Comparison of ENCODE assay signal across 8 mouse cellular contexts in the genomic region with DNA sequence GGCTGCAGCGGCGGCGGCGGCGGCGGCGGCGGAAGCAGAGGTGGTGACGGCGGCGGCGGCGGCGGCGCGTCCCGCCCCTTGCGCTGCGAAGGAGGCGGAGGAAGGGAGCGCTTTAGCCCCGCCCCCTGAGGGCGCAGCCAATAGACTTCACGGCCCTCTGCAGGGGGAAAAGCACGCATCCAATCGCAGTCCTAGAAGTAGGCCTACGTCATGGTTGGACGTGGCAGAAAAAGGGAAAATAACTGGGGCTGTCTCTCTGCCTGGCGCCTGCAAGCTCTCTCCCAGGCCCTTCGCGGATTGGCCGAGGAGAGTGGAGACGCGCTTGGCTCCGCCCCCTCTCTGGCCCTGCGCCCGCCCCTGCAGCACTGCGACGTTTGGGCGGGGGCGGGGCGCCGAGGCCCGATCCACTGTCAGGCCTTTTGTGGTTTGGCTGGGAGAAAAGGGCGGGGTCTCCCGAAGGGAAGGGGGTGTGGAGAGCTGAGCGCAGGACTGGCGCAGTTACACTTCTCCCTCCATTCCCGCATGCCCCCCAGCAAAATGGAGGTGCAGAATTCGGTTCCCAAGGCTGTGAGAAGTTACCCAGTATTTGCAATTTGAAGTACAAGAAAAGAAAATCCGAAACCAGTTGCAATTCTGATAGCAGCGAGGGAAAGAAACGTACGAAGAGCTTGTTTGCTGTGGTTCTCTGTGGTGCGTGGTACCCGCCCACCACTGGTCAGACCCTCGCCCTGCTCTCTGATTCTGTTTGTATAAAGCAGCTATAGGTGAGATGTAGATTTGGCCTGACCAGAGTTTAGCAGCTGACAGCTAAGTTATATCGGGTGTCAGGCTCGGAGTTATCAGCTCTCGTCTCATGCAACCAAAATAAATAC. TPM values are rescaled to one million over a fixed set of nuclear protein-coding genes. Genes with fewer than 3 reads are reported as not detected.
DNase-seq lines count a peak whose midpoint lies in the region; ATAC-seq and TF ChIP-seq lines count a peak whose summit lies in the region.

A gene (minus strand): TSS at position 19 of the 872 bp plus-strand sequence.

- no peaks in the 10 kb centered on the region for H3K9me3 ChIP-seq in hindbrain, embryonic 10.5 days
- no peaks in the 10 kb centered on the region for H3K9me3 ChIP-seq in lung, postnatal 0 days (ENCODE audit: low read length)

- peak; percentile 100 for DNase-seq in MN1 (ENCODE audit: low spot score)
- peak; percentile 100 for DNase-seq in cerebellum, adult 9-10 months
- peak; percentile 99 for DNase-seq in hindbrain, embryonic 10.5 days (ENCODE audit: low spot score)
- peak; percentile 100 for DNase-seq in layer of hippocampus, adult 9-11 months
- peak; percentile 100 for DNase-seq in lung, postnatal 0 days (ENCODE audit: low spot score)
- DNase-seq in ovary, postnatal 14 days (ENCODE audit: low spot score): peak; percentile 98
- peak; percentile 98 for DNase-seq in thymus, postnatal 14 days

- H3K27ac ChIP-seq in hindbrain, embryonic 10.5 days: peak within 1 kb of the TSS; percentile 96
- H3K27ac ChIP-seq in lung, postnatal 0 days (ENCODE audit: low read length): peak within 1 kb of the TSS; percentile 98

- ATAC-seq in frontal cortex, adult (ENCODE audit: low TSS enrichment): peak; percentile 95
- peak; percentile 98 for ATAC-seq in lung, postnatal 0 days

- no peaks in the 10 kb centered on the region for H3K27me3 ChIP-seq in hindbrain, embryonic 10.5 days (ENCODE audit: insufficient read depth, poor library complexity, severe bottlenecking)
- no peaks in the 10 kb centered on the region for H3K27me3 ChIP-seq in lung, postnatal 0 days (replicated peaks; ENCODE audit: insufficient read depth, low read length)

- H3K4me3 ChIP-seq in hindbrain, embryonic 10.5 days: peak within 1 kb of the TSS; percentile 90
- H3K4me3 ChIP-seq in lung, postnatal 0 days (ENCODE audit: low read depth, low read length): peak within 1 kb of the TSS; percentile 97

- peaks cover 17% of the 10 kb centered on the region for H3K4me1 ChIP-seq in hindbrain, embryonic 10.5 days (replicated peaks)
- peaks cover 3% of the 10 kb centered on the region; the same call in 1 of the 2 replicates for H3K4me1 ChIP-seq in lung, postnatal 0 days (ENCODE audit: insufficient read depth, low read depth, low read length)

- H3K9ac ChIP-seq in lung, postnatal 0 days (replicated peaks; ENCODE audit: low read depth): peak within 1 kb of the TSS; percentile 95

- no peak for TF ChIP-seq EP300 in lung, postnatal 0 days (IDR thresholded peaks at IDR 0.05)

- TF ChIP-seq CTCF in lung, postnatal 0 days (IDR thresholded peaks at IDR 0.05): no peak

- H3K36me3 ChIP-seq in hindbrain, embryonic 10.5 days: no peaks in the 10 kb centered on the region
- H3K36me3 ChIP-seq in lung, postnatal 0 days (ENCODE audit: insufficient read depth, low read length): no peaks in the 10 kb centered on the region

- WGBS in hindbrain, embryonic 10.5 days: under 1% methylated on average over 60 of the region's 60 CpGs
- whole genome bisulfite sequencing in lung, postnatal 0 days: under 1% methylated on average over 35 of the region's 60 CpGs

- peak within 1 kb of the TSS; percentile 78 for H3K4me2 ChIP-seq in lung, postnatal 0 days (replicated peaks; ENCODE audit: low read depth, low read length)

RNA-seq across cellular contexts. Expression of the gene that starts here (rescaled TPM):
- 57.7 and 61.1 TPM in 2 replicates for polyA plus RNA-seq in hindbrain, embryonic 10.5 days (2016; fragmentation: Nextera tagmentation; extraction: Ambion mirVana)
- polyA plus RNA-seq in lung, postnatal 0 days (2015; fragmentation: Nextera tagmentation; extraction: Ambion mirVana): 57.2 and 60.7 TPM in 2 replicates

Comparison
In these comparisons a context has a peak if more than half of its experiments do, and no peak if none do; other contexts are left out.
1. Peak in every context shown above with its lines: DNase-seq, ATAC-seq, H3K4me3 ChIP-seq and H3K27ac ChIP-seq.